Mouse (Mus musculus) spleen, adult 10 weeks (tissue): ENCODE data around the gene Gm6309. TPM values are rescaled to one million over a fixed set of nuclear protein-coding genes. Genes with fewer than 3 reads are reported as not detected.

Experiments
- polyA plus RNA-seq: library from polyadenylated mRNA; stranded (reverse); fragments of 350-450 nt; fragmentation: Illumina TruSeq; extraction: RNeasy Lipid Tissue Mini Kit (QIAGEN cat#74804); gene quantifications from one replicate; pipeline ENCODE4 v1.2.3, GENCODE M21; 2015; ENCODE audit warnings: low replicate concordance; ENCODE audit not compliant: insufficient read depth

Gm6309 gene
- polyA plus RNA-seq, result not detected

GRCm38 (mm10) chr5:146170621-146171020 lies at the start of gene Gm6309:
Gene Gm6309, minus strand, starts transcription at chr5:146170721.

GRCm38 (mm10) chr5:146185204-146185603 lies 14.7 kb upstream of the Gm6309 start, which contains the start of gene 1700001J03Rik:
Gene 1700001J03Rik, minus strand, starts transcription at chr5:146185304.

GRCm38 (mm10) chr5:146160439-146160838 lies 10.1 kb downstream of the Gm6309 start, which contains the start of gene Gm5565:
Gene Gm5565, minus strand, starts transcription at chr5:146160539.

Other genes with a start within 250 kb of the Gm6309 start
- gene Cyp3a25, start 161.1 kb downstream of the Gm6309 start, polyA plus RNA-seq, result not detected
- gene Cyp3a59, start 91.5 kb downstream of the Gm6309 start, polyA plus RNA-seq, result not detected
- gene Gm5565, start 10.2 kb downstream of the Gm6309 start, polyA plus RNA-seq, result not detected
- 0.80 TPM for gene 1700001J03Rik, start 14.6 kb upstream of the Gm6309 start, polyA plus RNA-seq
- gene Rnf6, start 50.8 kb upstream of the Gm6309 start, polyA plus RNA-seq, result 46.7 TPM
- 49.3 TPM for gene Cdk8, start 60.5 kb upstream of the Gm6309 start, polyA plus RNA-seq
- gene Wasf3, start 214.3 kb upstream of the Gm6309 start, polyA plus RNA-seq, result 1.4 TPM